ENCODE assay signal across 7 mouse cellular contexts in the genomic region with DNA sequence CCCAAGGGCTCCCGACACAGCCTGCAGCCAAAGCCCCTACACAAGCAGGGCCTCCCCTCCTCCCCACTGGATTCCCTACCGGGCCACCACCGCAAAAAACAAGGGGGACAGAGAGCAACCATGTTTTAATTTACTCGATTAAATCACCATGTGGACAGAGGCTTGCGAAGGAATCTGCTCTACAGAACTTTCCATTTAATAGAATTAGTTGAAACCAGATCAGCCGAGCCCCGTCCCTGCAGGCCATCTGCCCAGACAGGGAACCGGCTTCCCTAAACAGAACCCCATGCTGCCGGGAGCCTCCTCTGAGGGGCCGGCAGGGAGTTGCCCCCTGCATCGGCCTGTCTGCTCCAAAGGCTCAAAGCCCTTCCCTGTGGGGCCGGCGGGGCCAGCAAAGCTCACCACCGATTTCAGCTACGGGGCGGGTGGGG.
DNase-seq lines count a peak whose midpoint lies in the region; ATAC-seq lines count a peak whose summit lies in the region.

No protein-coding gene starts in this region.

- H3K4me2 ChIP-seq in liver, embryonic 11.5 days, result peak overlapping the region; percentile 24
- H3K4me2 ChIP-seq in embryonic facial prominence, embryonic 12.5 days (replicated peaks), result peak overlapping the region; percentile 50
- peak overlapping the region; percentile 30 for H3K4me2 ChIP-seq in hindbrain, embryonic 12.5 days (replicated peaks)
- H3K4me2 ChIP-seq in neural tube, embryonic 12.5 days (replicated peaks), result peak overlapping the region; percentile 42

- no peak overlapping the region for H3K9ac ChIP-seq in liver, embryonic 11.5 days (ENCODE audit: low read depth, low read length)
- no peak overlapping the region for H3K9ac ChIP-seq in embryonic facial prominence, embryonic 12.5 days
- H3K9ac ChIP-seq in hindbrain, embryonic 12.5 days, result no peak overlapping the region
- no peak overlapping the region for H3K9ac ChIP-seq in neural tube, embryonic 12.5 days

- intact Hi-C loops in left cerebral cortex, postnatal 10 days (cut with DNase I), result no loop called here

- no peak overlapping the region for H3K27ac ChIP-seq in liver, embryonic 11.5 days (ENCODE audit: low read depth, low read length)
- peak overlapping the region; percentile 80 for H3K27ac ChIP-seq in embryonic facial prominence, embryonic 12.5 days
- H3K27ac ChIP-seq in hindbrain, embryonic 12.5 days, result no peak overlapping the region
- no peak overlapping the region for H3K27ac ChIP-seq in neural tube, embryonic 12.5 days

- H3K4me1 ChIP-seq in liver, embryonic 11.5 days (replicated peaks; ENCODE audit: control insufficient read depth, insufficient read depth, low read length), result no peaks in the 10 kb centered on the region
- peaks cover 32% of the 10 kb centered on the region for H3K4me1 ChIP-seq in embryonic facial prominence, embryonic 12.5 days
- H3K4me1 ChIP-seq in hindbrain, embryonic 12.5 days, result peaks cover 29% of the 10 kb centered on the region
- H3K4me1 ChIP-seq in neural tube, embryonic 12.5 days, result peaks cover 21% of the 10 kb centered on the region

- WGBS in liver, embryonic 11.5 days, result 3% methylated on average over 16 of the region's 16 CpGs
- under 1% methylated on average over 16 of the region's 16 CpGs for WGBS in embryonic facial prominence, embryonic 12.5 days
- 2% methylated on average over 16 of the region's 16 CpGs for WGBS in hindbrain, embryonic 12.5 days
- 2% methylated on average over 16 of the region's 16 CpGs for WGBS in neural tube, embryonic 12.5 days

- H3K9me3 ChIP-seq in liver, embryonic 11.5 days (ENCODE audit: control insufficient read depth, low read length), result no peaks in the 10 kb centered on the region
- no peaks in the 10 kb centered on the region for H3K9me3 ChIP-seq in embryonic facial prominence, embryonic 12.5 days
- H3K9me3 ChIP-seq in hindbrain, embryonic 12.5 days (replicated peaks), result no peaks in the 10 kb centered on the region
- H3K9me3 ChIP-seq in neural tube, embryonic 12.5 days, result no peaks in the 10 kb centered on the region

- no peak for DNase-seq in liver, embryonic 11.5 days (ENCODE audit: low spot score)
- DNase-seq in liver, result no peak
- no peak for DNase-seq in left cerebral cortex, postnatal 10 days (ENCODE audit: extremely low spot score in 1 of 2, low spot score in 2 of 2)
- no peak for DNase-seq in right cerebral cortex, adult 18-20 months

- ATAC-seq in liver, embryonic 11.5 days (replicated peaks; ENCODE audit: low FRiP score), result no peak
- ATAC-seq in embryonic facial prominence, embryonic 12.5 days (ENCODE audit: insufficient number of reproducible peaks, insufficient read depth, low FRiP score, low TSS enrichment), result peak; percentile 38; the same call in 1 of the 2 replicates
- no peak for ATAC-seq in hindbrain, embryonic 12.5 days (ENCODE audit: low FRiP score)
- ATAC-seq in neural tube, embryonic 12.5 days (ENCODE audit: low FRiP score, low read depth), result no peak

- peaks cover 40% of the 10 kb centered on the region for H3K27me3 ChIP-seq in liver, embryonic 11.5 days (replicated peaks; ENCODE audit: control insufficient read depth, insufficient read depth, low read length)
- peaks cover 73% of the 10 kb centered on the region for H3K27me3 ChIP-seq in embryonic facial prominence, embryonic 12.5 days
- H3K27me3 ChIP-seq in hindbrain, embryonic 12.5 days, result peaks cover 60% of the 10 kb centered on the region
- peaks cover 46% of the 10 kb centered on the region for H3K27me3 ChIP-seq in neural tube, embryonic 12.5 days (replicated peaks)

- H3K36me3 ChIP-seq in liver, embryonic 11.5 days (ENCODE audit: control insufficient read depth, insufficient read depth, low read length), result no peaks in the 10 kb centered on the region
- H3K36me3 ChIP-seq in embryonic facial prominence, embryonic 12.5 days, result no peaks in the 10 kb centered on the region
- no peaks in the 10 kb centered on the region for H3K36me3 ChIP-seq in hindbrain, embryonic 12.5 days
- no peaks in the 10 kb centered on the region for H3K36me3 ChIP-seq in neural tube, embryonic 12.5 days

- H3K4me3 ChIP-seq in liver, embryonic 11.5 days (ENCODE audit: low read depth, low read length), result no peak overlapping the region
- H3K4me3 ChIP-seq in embryonic facial prominence, embryonic 12.5 days, result peak overlapping the region; percentile 13; the same call in 1 of the 2 replicates
- H3K4me3 ChIP-seq in hindbrain, embryonic 12.5 days, result no peak overlapping the region
- H3K4me3 ChIP-seq in neural tube, embryonic 12.5 days, result no peak overlapping the region
